Mouse (Mus musculus) heart, postnatal 0 days (tissue): ENCODE results near the gene Sesn3. TPM values are rescaled to one million over a fixed set of nuclear protein-coding genes. Genes with fewer than 3 reads are reported as not detected.

Source experiments
- ATAC-seq: fragments of 200-750 bp; cut with Nextera tagmentation; 2 replicates; pipeline ENCODE4 v1.8.0; 2017; ENCODE audit warnings: low read depth, moderate number of reproducible peaks, moderate library complexity; ENCODE audit not compliant: insufficient read depth
- DNase-seq: peaks from one replicate; pipeline ENCODE4 v3.0.0-alpha.2; 2016; ENCODE audit warnings: low spot score
- H3K27ac ChIP-seq: fragments of 300-500 bp; sonication (generic); 2 replicates; pipeline ENCODE4 v1.5.1; 2014; ENCODE audit warnings: low read depth, mild to moderate bottlenecking
- H3K27me3 ChIP-seq: fragments of 300-500 bp; sonication (generic); 2 replicates; pipeline ENCODE4 v1.6.1; 2014; ENCODE audit warnings: low read length, mixed read lengths; ENCODE audit not compliant: control insufficient read depth, insufficient read depth
- H3K36me3 ChIP-seq: fragments of 300-500 bp; sonication (generic); replicated peaks from 2 replicates; pipeline ENCODE4 v1.6.1; 2014; ENCODE audit warnings: low read length, mixed read lengths; ENCODE audit not compliant: control insufficient read depth, insufficient read depth
- H3K4me1 ChIP-seq: fragments of 300-500 bp; sonication (generic); 2 replicates; pipeline ENCODE4 v1.6.1; 2014; ENCODE audit warnings: antibody characterized with exemption; ENCODE audit not compliant: control insufficient read depth, insufficient read depth
- H3K4me2 ChIP-seq: fragments of 300-500 bp; sonication (generic); 2 replicates; pipeline ENCODE4 v1.6.1; 2014; ENCODE audit warnings: low read depth, mild to moderate bottlenecking, low read length, moderate library complexity
- H3K4me3 ChIP-seq: fragments of 300-500 bp; sonication (generic); 2 replicates; pipeline ENCODE4 v1.5.1; 2014; ENCODE audit warnings: low read depth, low read length
- H3K9ac ChIP-seq: fragments of 300-500 bp; sonication (generic); replicated peaks from 2 replicates; pipeline ENCODE4 v1.6.1; 2014; ENCODE audit warnings: low read depth, low read length, mixed read lengths
- H3K9me3 ChIP-seq: fragments of 300-500 bp; sonication (generic); replicated peaks from 2 replicates; pipeline ENCODE4 v1.6.1; 2016; ENCODE audit warnings: low read length; ENCODE audit not compliant: control insufficient read depth
- CTCF ChIP-seq: IDR thresholded peaks from 2 replicates; pipeline ENCODE4 v1.5.1; 2016; ENCODE audit warnings: antibody characterized with exemption, control low read depth, low read depth
- EP300 ChIP-seq: IDR thresholded peaks from 2 replicates; pipeline ENCODE4 v1.6.1; 2016; ENCODE audit warnings: antibody characterized with exemption, low read depth
- WGBS: fragments of 180-500 bp; shearing (Covaris S2); extraction: QIAGEN DNeasy Blood & Tissue Kit; methylation state at CpG from one replicate; pipeline ENCODE4 v1.1.7; 2014; 5-methylcytosine and 5-hydroxymethylcytosine counted together
- polyA plus RNA-seq: library from polyadenylated mRNA; unstranded; fragments of >200 nt; fragmentation: Nextera tagmentation; extraction: Ambion mirVana; gene quantifications from 2 replicates; pipeline ENCODE4 v1.2.1, GENCODE M21; 2015
- total RNA-seq: library from RNA; depleted of rRNA; stranded (reverse); fragments of >200 nt; gene quantifications from 2 replicates; pipeline ENCODE4 v1.2.3, GENCODE M21; 2014; ENCODE audit warnings: low replicate concordance

Sesn3 gene
- total and polyA plus RNA-seq, 2 experiments from 2014 or later = 5.7 to 17.0 TPM

DNA sequence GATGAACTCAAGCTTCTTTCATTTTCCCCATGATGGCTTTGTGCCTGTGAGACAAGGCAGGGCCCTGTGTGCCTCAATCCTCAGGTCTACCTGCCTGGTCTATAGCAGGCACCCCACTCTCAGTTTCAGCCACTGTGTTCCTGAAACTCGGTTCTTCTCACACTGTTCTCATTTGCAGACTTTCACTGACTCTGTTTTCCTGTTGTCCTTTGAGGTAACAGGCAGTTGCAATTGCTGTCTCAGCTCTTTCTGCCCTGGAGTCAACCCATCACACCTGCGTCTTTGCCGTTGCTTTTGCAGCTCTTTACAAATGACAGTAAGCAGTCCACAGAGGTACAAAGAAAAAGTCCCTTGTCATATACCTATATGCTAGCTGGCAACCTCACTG, 26.7 kb upstream of the Sesn3 start:
- Histone ChIP-seq H3K9me3 (no peaks in the 10 kb centered on the region), H3K27ac (peak overlapping the region; percentile 43; the same call in 1 of the 2 replicates), H3K4me2 (no peak overlapping the region), H3K9ac (no peak overlapping the region), H3K4me1 (peaks cover 5% of the 10 kb centered on the region; the same call in 1 of the 2 replicates), H3K4me3 (no peak overlapping the region), H3K36me3 (no peaks in the 10 kb centered on the region), H3K27me3 (no peaks in the 10 kb centered on the region)
- no peak for ATAC-seq
- 77% methylated on average over 3 of the region's 3 CpGs for WGBS
- DNase-seq = no peak
- TF ChIP-seq CTCF (no peak), EP300 (no peak)

DNA sequence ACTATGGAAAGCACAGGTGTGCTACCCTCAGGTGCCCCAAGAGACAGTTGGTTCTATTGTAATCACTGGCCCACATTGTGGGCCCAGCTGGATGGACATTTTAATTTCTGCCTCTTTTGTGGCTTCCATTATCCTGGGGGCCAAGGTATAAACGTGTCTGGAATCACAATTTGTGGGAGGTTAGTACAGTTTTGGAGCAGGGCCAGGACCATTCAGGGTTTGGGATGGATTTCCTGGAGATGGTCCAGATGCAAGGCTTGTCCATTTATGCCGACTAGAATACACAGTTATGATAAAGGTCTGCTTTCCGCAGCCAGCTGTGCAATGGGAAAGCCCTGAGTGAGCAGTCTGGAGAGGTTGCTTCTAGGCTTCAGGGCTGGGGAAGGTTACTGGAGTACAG, 13.7 kb upstream of the Sesn3 start:
- no peak overlapping the region for H3K4me2 ChIP-seq
- no peak overlapping the region for H3K9ac ChIP-seq
- no peak for DNase-seq
- 24% methylated on average over 3 of the region's 3 CpGs for whole genome bisulfite sequencing
- no peaks in the 10 kb centered on the region for H3K9me3 ChIP-seq
- H3K27ac ChIP-seq = no peak overlapping the region
- TF ChIP-seq CTCF (no peak), EP300 (no peak)
- no peaks in the 10 kb centered on the region for H3K27me3 ChIP-seq
- no peak for ATAC-seq
- no peaks in the 10 kb centered on the region for H3K36me3 ChIP-seq
- H3K4me1 ChIP-seq = no peaks in the 10 kb centered on the region
- no peak overlapping the region for H3K4me3 ChIP-seq

DNA sequence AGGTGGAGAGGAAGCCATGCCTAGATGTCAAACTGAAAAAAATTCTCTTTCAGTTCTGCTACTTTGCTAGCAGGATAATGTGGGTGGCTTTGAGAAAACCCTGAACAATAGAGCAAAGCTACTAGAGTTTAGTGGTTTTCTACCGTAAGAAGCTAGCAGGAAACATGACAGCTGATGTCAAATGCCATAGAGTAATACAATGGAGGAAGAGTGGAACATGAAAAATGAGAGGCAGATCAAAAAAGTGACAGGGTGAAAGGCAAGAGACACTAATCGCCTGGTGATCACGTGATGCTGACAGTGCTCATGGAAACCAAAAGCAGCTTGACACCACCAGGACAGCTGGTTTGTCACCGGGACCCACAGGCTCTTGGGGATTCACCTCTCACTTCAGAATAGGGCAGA, 12.3 kb upstream of the Sesn3 start:
- H3K27ac ChIP-seq = no peak overlapping the region
- H3K4me2 ChIP-seq = no peak overlapping the region
- H3K9me3 ChIP-seq = no peaks in the 10 kb centered on the region
- DNase-seq (no peak), ATAC-seq (no peak)
- no peak overlapping the region for H3K9ac ChIP-seq
- H3K27me3 ChIP-seq = no peaks in the 10 kb centered on the region
- no peaks in the 10 kb centered on the region for H3K4me1 ChIP-seq
- H3K4me3 ChIP-seq = no peak overlapping the region
- WGBS = 59% methylated on average over 4 of the region's 4 CpGs
- H3K36me3 ChIP-seq = no peaks in the 10 kb centered on the region
- TF ChIP-seq EP300 (no peak), CTCF (no peak)

DNA sequence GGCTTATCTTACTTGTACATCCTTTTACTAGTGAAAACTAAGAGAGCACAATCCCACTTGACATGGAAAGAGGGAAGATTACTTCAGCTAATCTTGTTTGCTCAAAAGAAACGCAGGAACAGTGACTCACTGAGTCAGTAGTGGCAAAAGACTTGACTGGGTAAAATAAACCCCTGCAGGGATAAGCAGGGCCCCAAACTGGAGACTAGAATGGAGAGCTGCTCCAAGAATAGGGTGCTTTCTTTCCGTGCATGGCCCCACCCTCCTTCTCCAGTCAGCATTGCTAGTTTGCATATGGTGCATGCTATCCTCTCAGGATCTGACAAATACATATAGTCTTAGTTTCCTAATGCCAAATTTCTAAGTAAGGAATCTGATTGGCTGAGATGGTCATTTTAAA, 8.4 kb upstream of the Sesn3 start:
- H3K4me1 ChIP-seq = no peaks in the 10 kb centered on the region
- DNase-seq (no peak), ATAC-seq (no peak)
- H3K9ac ChIP-seq = no peak overlapping the region
- H3K36me3 ChIP-seq = no peaks in the 10 kb centered on the region
- no peaks in the 10 kb centered on the region for H3K27me3 ChIP-seq
- no peak overlapping the region for H3K4me3 ChIP-seq
- WGBS = 21% methylated on average over 2 of the region's 2 CpGs
- no peak overlapping the region for H3K27ac ChIP-seq
- H3K4me2 ChIP-seq = no peak overlapping the region
- TF ChIP-seq EP300 (no peak), CTCF (no peak)
- H3K9me3 ChIP-seq = no peaks in the 10 kb centered on the region

DNA sequence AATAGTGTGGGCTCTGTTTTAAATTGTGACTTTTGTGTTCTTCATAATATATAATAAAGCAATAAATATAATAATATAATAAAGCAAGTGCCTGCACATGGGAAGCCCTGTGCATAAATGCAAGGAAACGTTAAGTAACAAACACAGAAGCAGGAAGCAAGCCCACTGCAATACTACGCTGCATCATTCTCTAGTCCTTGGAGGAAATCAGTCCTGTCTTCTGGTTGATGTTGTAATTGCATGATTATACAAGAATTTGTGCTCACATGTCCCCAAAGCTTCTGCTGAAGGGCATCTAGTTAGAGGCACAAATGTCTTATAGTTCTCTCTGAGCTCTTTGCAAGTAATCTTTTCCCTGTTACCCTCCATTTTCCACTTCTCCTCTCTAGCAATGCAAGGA, 6.3 kb upstream of the Sesn3 start:
- Histone ChIP-seq H3K27me3 (no peaks in the 10 kb centered on the region), H3K9ac (no peak overlapping the region), H3K4me2 (no peak overlapping the region), H3K27ac (no peak overlapping the region), H3K36me3 (no peaks in the 10 kb centered on the region), H3K9me3 (no peaks in the 10 kb centered on the region), H3K4me1 (no peaks in the 10 kb centered on the region), H3K4me3 (no peak overlapping the region)
- DNase-seq = no peak
- TF ChIP-seq EP300 (no peak), CTCF (no peak)
- no peak for ATAC-seq
- 73% methylated on average over 2 of the region's 2 CpGs for WGBS

DNA sequence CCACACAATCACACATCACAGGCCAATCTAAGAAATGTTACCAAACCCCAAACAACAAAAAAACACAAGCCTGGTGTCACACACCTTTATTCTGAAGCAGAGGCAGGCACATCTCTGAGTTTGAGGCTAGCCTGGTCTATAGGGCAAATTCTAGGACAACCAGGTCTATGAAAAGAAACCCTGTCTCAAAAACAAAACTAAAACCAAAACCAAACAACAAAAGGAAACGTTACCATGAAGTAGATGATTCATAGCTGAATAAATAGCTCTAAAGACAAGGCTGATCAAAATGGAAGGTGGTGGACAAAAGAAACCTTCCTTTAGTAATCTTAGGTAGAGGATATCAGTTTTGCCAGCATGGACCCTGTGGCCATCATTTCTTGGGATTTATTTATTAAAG, 1.9 kb upstream of the Sesn3 start:
- ATAC-seq (no peak), DNase-seq (no peak)
- 0 out of 2 replicates have a peak, but pooled peaks cover 6% of the 10 kb centered on the region for H3K4me1 ChIP-seq
- H3K4me2 ChIP-seq = no peak overlapping the region
- H3K36me3 ChIP-seq = no peaks in the 10 kb centered on the region
- no peaks in the 10 kb centered on the region for H3K9me3 ChIP-seq
- no peak overlapping the region for H3K27ac ChIP-seq
- no peak overlapping the region for H3K9ac ChIP-seq
- 55% methylated on average over 1 of the region's 1 CpGs for WGBS
- TF ChIP-seq EP300 (no peak), CTCF (no peak)
- no peak overlapping the region for H3K4me3 ChIP-seq
- no peaks in the 10 kb centered on the region for H3K27me3 ChIP-seq
